Mouse (Mus musculus) forebrain, embryonic 12.5 days (tissue): ENCODE results near the gene Sf3b3. TPM values are rescaled to one million over a fixed set of nuclear protein-coding genes. Genes with fewer than 3 reads are reported as not detected.
A peak's percentile ranks its signal among the peaks of the same experiment; 100 is the strongest.

Experiments used
- ATAC-seq: fragments of 200-750 bp; cut with Nextera tagmentation; 2 replicates; pipeline ENCODE4 v1.8.0; 2017; ENCODE audit warnings: moderate TSS enrichment; ENCODE audit not compliant: low FRiP score
- H3K27ac ChIP-seq: fragments of 300-500 bp; sonication (generic); 2 replicates; pipeline ENCODE4 v1.5.1; 2016; ENCODE audit warnings: mild to moderate bottlenecking
- H3K27me3 ChIP-seq: fragments of 300-500 bp; sonication (generic); 2 replicates; pipeline ENCODE4 v1.6.1; 2016; ENCODE audit warnings: mild to moderate bottlenecking
- H3K36me3 ChIP-seq: fragments of 300-500 bp; sonication (generic); replicated peaks from 2 replicates; pipeline ENCODE4 v1.6.1; 2016; ENCODE audit warnings: mild to moderate bottlenecking
- H3K4me1 ChIP-seq: fragments of 300-500 bp; sonication (generic); 2 replicates; pipeline ENCODE4 v1.6.1; 2016
- H3K4me2 ChIP-seq: fragments of 300-500 bp; sonication (generic); 2 replicates; pipeline ENCODE4 v1.6.1; 2016; ENCODE audit warnings: mild to moderate bottlenecking, moderate library complexity
- H3K4me3 ChIP-seq: fragments of 300-500 bp; sonication (generic); replicated peaks from 2 replicates; pipeline ENCODE4 v1.5.1; 2016; ENCODE audit warnings: mild to moderate bottlenecking
- H3K9ac ChIP-seq: fragments of 300-500 bp; sonication (generic); 2 replicates; pipeline ENCODE4 v1.6.1; 2016; ENCODE audit warnings: mild to moderate bottlenecking
- H3K9me3 ChIP-seq: fragments of 300-500 bp; sonication (generic); 2 replicates; pipeline ENCODE4 v1.6.1; 2016
- WGBS: fragments of 180-500 bp; shearing (Covaris S2); methylation state at CpG from one replicate; pipeline ENCODE4 v1.1.7; 2016; 5-methylcytosine and 5-hydroxymethylcytosine counted together
- polyA plus RNA-seq: library from polyadenylated mRNA; unstranded; fragments of >200 nt; fragmentation: Nextera tagmentation; extraction: Ambion mirVana; gene quantifications from 2 replicates; pipeline ENCODE4 v1.2.1, GENCODE M21; 2016

Gene Sf3b3
- polyA plus RNA-seq, 1 experiment from 2014 or later = 187 TPM

GRCm38 (mm10) chr8:110844941-110845340, 1.6 kb downstream of the Sf3b3 start:
- peaks cover 50% of the 10 kb centered on the region for H3K36me3 ChIP-seq
- no peak overlapping the region for H3K27ac ChIP-seq
- 94% methylated on average over 3 of the region's 3 CpGs for WGBS
- H3K4me1 ChIP-seq = peaks cover 19% of the 10 kb centered on the region
- H3K27me3 ChIP-seq = no peaks in the 10 kb centered on the region
- no peak for ATAC-seq
- peak overlapping the region; percentile 73; the same call in 1 of the 2 replicates for H3K4me2 ChIP-seq
- H3K9ac ChIP-seq = no peak overlapping the region
- H3K9me3 ChIP-seq = no peaks in the 10 kb centered on the region
- H3K4me3 ChIP-seq = peak overlapping the region; percentile 87; the same call in 1 of the 2 replicates

- ATAC-seq = no peak
- H3K27me3 ChIP-seq = no peaks in the 10 kb centered on the region
- no peak overlapping the region; the same call in 1 of the 2 replicates for H3K4me2 ChIP-seq
- no peak overlapping the region for H3K27ac ChIP-seq
- peaks cover 19% of the 10 kb centered on the region for H3K4me1 ChIP-seq
- 93% methylated on average over 5 of the region's 5 CpGs for WGBS
- peaks cover 62% of the 10 kb centered on the region for H3K36me3 ChIP-seq
- no peak overlapping the region for H3K4me3 ChIP-seq
- H3K9ac ChIP-seq = no peak overlapping the region
- H3K9me3 ChIP-seq = no peaks in the 10 kb centered on the region
These were observed 3.4 kb downstream of the Sf3b3 start for GRCm38 (mm10) chr8:110843207-110843606.

GRCm38 (mm10) chr8:110842012-110842574, 4.5 kb downstream of the Sf3b3 start:
- no peak overlapping the region for H3K4me3 ChIP-seq
- peaks cover 73% of the 10 kb centered on the region for H3K36me3 ChIP-seq
- H3K9ac ChIP-seq = no peak overlapping the region
- no peaks in the 10 kb centered on the region for H3K9me3 ChIP-seq
- no peak overlapping the region for H3K4me2 ChIP-seq
- H3K27ac ChIP-seq = no peak overlapping the region
- H3K4me1 ChIP-seq = peaks cover 10% of the 10 kb centered on the region
- no peaks in the 10 kb centered on the region for H3K27me3 ChIP-seq
- 97% methylated on average over 3 of the region's 3 CpGs for WGBS
- no peak for ATAC-seq

- H3K36me3 ChIP-seq = peaks cover 94% of the 10 kb centered on the region
- no peak overlapping the region for H3K9ac ChIP-seq
- no peaks in the 10 kb centered on the region for H3K4me1 ChIP-seq
- H3K4me2 ChIP-seq = no peak overlapping the region
- no peak for ATAC-seq
- no peaks in the 10 kb centered on the region for H3K9me3 ChIP-seq
- H3K4me3 ChIP-seq = no peak overlapping the region
- H3K27me3 ChIP-seq = no peaks in the 10 kb centered on the region
- no peak overlapping the region for H3K27ac ChIP-seq
- WGBS = 95% methylated on average over 3 of the region's 3 CpGs
These were observed 14.6 kb downstream of the Sf3b3 start for GRCm38 (mm10) chr8:110831956-110832355.

GRCm38 (mm10) chr8:110828511-110828910, 18.1 kb downstream of the Sf3b3 start:
- no peaks in the 10 kb centered on the region for H3K4me1 ChIP-seq
- no peak overlapping the region for H3K27ac ChIP-seq
- H3K4me2 ChIP-seq = no peak overlapping the region
- no peak for ATAC-seq
- no peak overlapping the region for H3K9ac ChIP-seq
- H3K27me3 ChIP-seq = no peaks in the 10 kb centered on the region
- no peak overlapping the region for H3K4me3 ChIP-seq
- H3K36me3 ChIP-seq = peaks cover 95% of the 10 kb centered on the region
- 89% methylated on average over 3 of the region's 3 CpGs for WGBS
- H3K9me3 ChIP-seq = no peaks in the 10 kb centered on the region

GRCm38 (mm10) chr8:110824861-110825260, 21.7 kb downstream of the Sf3b3 start:
- WGBS = 97% methylated on average over 1 of the region's 1 CpGs
- H3K27me3 ChIP-seq = no peaks in the 10 kb centered on the region
- no peak for ATAC-seq
- H3K4me3 ChIP-seq = no peak overlapping the region
- H3K4me1 ChIP-seq = no peaks in the 10 kb centered on the region
- no peak overlapping the region for H3K27ac ChIP-seq
- no peak overlapping the region for H3K4me2 ChIP-seq
- H3K36me3 ChIP-seq = peaks cover 98% of the 10 kb centered on the region
- H3K9me3 ChIP-seq = no peaks in the 10 kb centered on the region
- H3K9ac ChIP-seq = no peak overlapping the region

- WGBS = 89% methylated on average over 3 of the region's 3 CpGs
- no peaks in the 10 kb centered on the region for H3K9me3 ChIP-seq
- H3K9ac ChIP-seq = no peak overlapping the region
- H3K27me3 ChIP-seq = no peaks in the 10 kb centered on the region
- no peak overlapping the region for H3K4me2 ChIP-seq
- no peak overlapping the region for H3K4me3 ChIP-seq
- H3K27ac ChIP-seq = no peak overlapping the region
- H3K36me3 ChIP-seq = peaks cover 99% of the 10 kb centered on the region
- no peak for ATAC-seq
- no peaks in the 10 kb centered on the region for H3K4me1 ChIP-seq
These were observed 24.6 kb downstream of the Sf3b3 start for GRCm38 (mm10) chr8:110821960-110822359.

- Histone ChIP-seq H3K27ac (no peak overlapping the region), H3K4me2 (no peak overlapping the region), H3K4me3 (no peak overlapping the region), H3K36me3 (peaks cover 99% of the 10 kb centered on the region), H3K4me1 (no peaks in the 10 kb centered on the region), H3K27me3 (no peaks in the 10 kb centered on the region), H3K9me3 (no peaks in the 10 kb centered on the region), H3K9ac (no peak overlapping the region)
- ATAC-seq = no peak
- WGBS = 96% methylated on average over 2 of the region's 2 CpGs
These were observed 26.3 kb downstream of the Sf3b3 start for GRCm38 (mm10) chr8:110820257-110820656.

GRCm38 (mm10) chr8:110818593-110818992, 28.0 kb downstream of the Sf3b3 start:
- no peak overlapping the region for H3K4me2 ChIP-seq
- H3K36me3 ChIP-seq = peaks cover 99% of the 10 kb centered on the region
- no peaks in the 10 kb centered on the region for H3K27me3 ChIP-seq
- 89% methylated on average over 3 of the region's 3 CpGs for WGBS
- no peaks in the 10 kb centered on the region for H3K9me3 ChIP-seq
- H3K9ac ChIP-seq = no peak overlapping the region
- no peak overlapping the region for H3K27ac ChIP-seq
- no peak overlapping the region for H3K4me3 ChIP-seq
- no peak for ATAC-seq
- H3K4me1 ChIP-seq = no peaks in the 10 kb centered on the region

- Histone ChIP-seq H3K27me3 (no peaks in the 10 kb centered on the region), H3K36me3 (peaks cover 99% of the 10 kb centered on the region), H3K4me2 (no peak overlapping the region), H3K4me3 (no peak overlapping the region), H3K9me3 (no peaks in the 10 kb centered on the region), H3K4me1 (no peaks in the 10 kb centered on the region), H3K27ac (no peak overlapping the region), H3K9ac (no peak overlapping the region)
- ATAC-seq = no peak
- 90% methylated on average over 1 of the region's 1 CpGs for WGBS
These were observed 29.6 kb downstream of the Sf3b3 start for GRCm38 (mm10) chr8:110816990-110817389.

- Histone ChIP-seq H3K27ac (no peak overlapping the region), H3K4me3 (no peak overlapping the region), H3K27me3 (no peaks in the 10 kb centered on the region), H3K36me3 (peaks cover 99% of the 10 kb centered on the region), H3K9me3 (no peaks in the 10 kb centered on the region), H3K4me2 (no peak overlapping the region), H3K4me1 (no peaks in the 10 kb centered on the region), H3K9ac (no peak overlapping the region)
- no peak for ATAC-seq
- WGBS = 72% methylated on average over 3 of the region's 3 CpGs
These were observed 31.3 kb downstream of the Sf3b3 start for GRCm38 (mm10) chr8:110815308-110815707.

- no peak overlapping the region for H3K4me2 ChIP-seq
- H3K4me3 ChIP-seq = no peak overlapping the region
- H3K9me3 ChIP-seq = no peaks in the 10 kb centered on the region
- no peak for ATAC-seq
- no peak overlapping the region for H3K9ac ChIP-seq
- WGBS = 88% methylated on average over 7 of the region's 7 CpGs
- no peaks in the 10 kb centered on the region for H3K4me1 ChIP-seq
- peaks cover 96% of the 10 kb centered on the region for H3K36me3 ChIP-seq
- H3K27ac ChIP-seq = no peak overlapping the region
- H3K27me3 ChIP-seq = no peaks in the 10 kb centered on the region
These were observed 33.3 kb downstream of the Sf3b3 start for GRCm38 (mm10) chr8:110813081-110813812.
